Mouse (Mus musculus) cerebellum, adult 2 months (tissue): ENCODE results near the gene Prlh.

ENCODE experiments used
- CTCF ChIP-seq: fragments of 200-500 bp; IDR thresholded peaks from 2 replicates; pipeline ENCODE4 v1.5.1; 2011; ENCODE audit warnings: low read depth, mild to moderate bottlenecking, control low read depth, low read length, moderate library complexity, borderline replicate concordance; ENCODE audit not compliant: insufficient read depth
- POLR2A ChIP-seq: fragments of 200-500 bp; IDR thresholded peaks from 2 replicates; pipeline ENCODE4 v1.6.1; 2011; ENCODE audit warnings: low read length, control low read depth, borderline replicate concordance; ENCODE audit not compliant: insufficient read depth

- TF ChIP-seq POLR2A (no peak), CTCF (no peak)
These were observed 44.2 kb downstream of the Prlh start for GRCm38 (mm10) chr1:90997136-90997535.
